Mouse (Mus musculus) stomach, postnatal 0 days (tissue): ENCODE data around the gene Myo3b.

Source experiments
- CTCF ChIP-seq: IDR thresholded peaks from 2 replicates; pipeline ENCODE4 v1.5.1; 2016; ENCODE audit warnings: antibody characterized with exemption, low read depth, mild to moderate bottlenecking, moderate library complexity
- EP300 ChIP-seq: optimal IDR thresholded peaks from 2 replicates; pipeline ENCODE3; 2016; ENCODE audit warnings: antibody characterized with exemption

- TF ChIP-seq CTCF, result no peak
- no peak for TF ChIP-seq EP300
Observed at GRCm38 (mm10) chr2:70336551-70336950, 297.6 kb downstream of the Myo3b start.
